Mouse (Mus musculus) CD4-positive, CD25-positive, alpha-beta regulatory T cell (primary cell): Measurements from ENCODE around the gene Actbl2. TPM values are rescaled to one million over a fixed set of nuclear protein-coding genes. Genes with fewer than 3 reads are reported as not detected.

Experiments used
- polyA plus RNA-seq: library from polyadenylated mRNA; unstranded; fragments of 100-300 nt; shearing (Covaris generic); gene quantifications from one replicate; pipeline ENCODE4 v1.2.1, GENCODE M21; 2017

The Actbl2 gene
- not detected for polyA plus RNA-seq

GRCm38 (mm10) chr13:111254713-111255112, at the start of gene Actbl2:
Gene Actbl2, plus strand, starts transcription at chr13:111255013.

Other genes starting within 250 kb of the Actbl2 start
- gene Gpbp1, start 235.1 kb downstream of the Actbl2 start, polyA plus RNA-seq, result 157 TPM